Mouse (Mus musculus) olfactory bulb, adult 2 months (tissue): Measurements from ENCODE around the gene Nelfb. TPM values are rescaled to one million over a fixed set of nuclear protein-coding genes. Genes with fewer than 3 reads are reported as not detected.

Experiments used
- H3K27ac ChIP-seq: fragments of 200-500 bp; 2 replicates; pipeline ENCODE4 v1.5.1; 2012; ENCODE audit warnings: low read depth, low read length; ENCODE audit not compliant: insufficient read depth
- H3K4me1 ChIP-seq: fragments of 200-500 bp; 2 replicates; pipeline ENCODE4 v1.6.1; 2012; ENCODE audit warnings: low read length; ENCODE audit not compliant: control insufficient read depth, insufficient read depth
- H3K4me3 ChIP-seq: fragments of 200-500 bp; 2 replicates; pipeline ENCODE4 v1.5.1; 2012; ENCODE audit warnings: mild to moderate bottlenecking, low read depth, low read length, moderate library complexity; ENCODE audit not compliant: insufficient read depth
- CTCF ChIP-seq: fragments of 200-500 bp; IDR thresholded peaks from 2 replicates; pipeline ENCODE4 v1.5.1; 2012; ENCODE audit warnings: low read depth, mild to moderate bottlenecking, low read length, moderate library complexity; ENCODE audit not compliant: insufficient read depth
- POLR2A ChIP-seq: fragments of 200-500 bp; IDR thresholded peaks from 2 replicates; pipeline ENCODE4 v1.6.1; 2012; ENCODE audit warnings: mild to moderate bottlenecking, low read depth, low read length, moderate library complexity; ENCODE audit not compliant: insufficient read depth
- WGBS: fragments of 180-500 bp; shearing (Covaris S2); methylation state at CpG from one replicate; pipeline ENCODE4 v1.1.7; 2018; 5-methylcytosine and 5-hydroxymethylcytosine counted together
- polyA plus RNA-seq: library from polyadenylated mRNA; stranded (reverse); fragments of >200 nt; gene quantifications from 2 replicates; pipeline ENCODE4 v1.2.4, GENCODE M21; 2012; ENCODE audit warnings: low replicate concordance; ENCODE audit not compliant: missing spikeins, insufficient read depth, insufficient read length

The Nelfb gene
- polyA plus RNA-seq, 1 experiment, result not detected

DNA sequence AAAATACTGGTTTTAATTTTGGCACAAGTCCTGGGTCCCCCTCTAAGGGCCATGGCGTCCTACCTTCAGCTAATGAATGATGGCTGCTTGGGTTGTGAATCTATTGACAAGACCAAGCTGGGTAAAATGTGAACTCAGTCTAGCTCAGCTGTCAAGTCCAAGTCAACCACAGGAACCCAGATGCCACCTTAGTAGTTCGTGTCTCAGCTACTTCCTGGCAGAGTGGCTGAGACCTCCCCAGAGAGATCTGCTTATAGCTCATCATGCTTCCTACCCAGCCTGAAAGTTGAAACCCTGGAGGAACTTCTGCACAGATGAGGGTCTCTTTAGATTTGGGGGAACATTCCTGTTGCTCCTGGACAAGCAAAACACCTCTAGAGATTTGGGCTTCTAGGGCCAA lies 28.0 kb downstream of the Nelfb start:
- peaks cover 35% of the 10 kb centered on the region for H3K4me1 ChIP-seq
- WGBS, result 78% methylated on average over 2 of the region's 2 CpGs
- H3K27ac ChIP-seq, result no peak overlapping the region
- no peak overlapping the region for H3K4me3 ChIP-seq
- TF ChIP-seq POLR2A, result no peak

DNA sequence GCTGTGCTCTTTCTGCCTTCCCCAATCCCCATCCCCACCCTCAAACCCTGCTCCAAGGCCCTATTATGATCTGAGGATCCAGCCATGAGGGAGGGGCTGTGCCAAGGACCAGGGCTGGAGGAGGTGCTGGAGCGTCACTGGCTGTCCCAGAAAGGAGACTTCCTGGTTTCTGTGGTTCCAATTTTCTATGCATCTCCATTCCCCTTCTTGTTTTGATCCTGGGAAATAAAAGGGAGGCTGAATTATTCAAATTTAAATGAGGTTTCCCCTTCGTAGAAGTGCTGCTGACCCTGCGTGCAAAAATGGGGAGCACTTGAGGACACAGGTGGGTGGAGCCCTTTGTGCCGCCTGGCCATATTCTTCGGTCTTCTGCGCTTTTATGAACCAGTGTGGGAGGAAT lies 28.6 kb downstream of the Nelfb start:
- 40% methylated on average over 6 of the region's 6 CpGs for WGBS
- Histone ChIP-seq H3K27ac (no peak overlapping the region), H3K4me1 (peaks cover 40% of the 10 kb centered on the region), H3K4me3 (peak overlapping the region; percentile 6; the same call in 1 of the 2 replicates)
- TF ChIP-seq CTCF, result no peak
- no peak for TF ChIP-seq POLR2A

GRCm38 (mm10) chr2:25181891-25182397 lies 29.3 kb downstream of the Nelfb start:
- TF ChIP-seq POLR2A (no peak), CTCF (no peak)
- Histone ChIP-seq H3K4me1 (peaks cover 47% of the 10 kb centered on the region), H3K4me3 (peak overlapping the region; percentile 53), H3K27ac (no peak overlapping the region)
- 4% methylated on average over 17 of the region's 17 CpGs for WGBS

GRCm38 (mm10) chr2:25180973-25181890 lies 30.1 kb downstream of the Nelfb start:
- Histone ChIP-seq H3K27ac (no peak overlapping the region), H3K4me3 (peak overlapping the region; percentile 53), H3K4me1 (peaks cover 51% of the 10 kb centered on the region)
- WGBS, result under 1% methylated on average over 100 of the region's 100 CpGs
- no peak for TF ChIP-seq CTCF
- TF ChIP-seq POLR2A, result no peak

DNA sequence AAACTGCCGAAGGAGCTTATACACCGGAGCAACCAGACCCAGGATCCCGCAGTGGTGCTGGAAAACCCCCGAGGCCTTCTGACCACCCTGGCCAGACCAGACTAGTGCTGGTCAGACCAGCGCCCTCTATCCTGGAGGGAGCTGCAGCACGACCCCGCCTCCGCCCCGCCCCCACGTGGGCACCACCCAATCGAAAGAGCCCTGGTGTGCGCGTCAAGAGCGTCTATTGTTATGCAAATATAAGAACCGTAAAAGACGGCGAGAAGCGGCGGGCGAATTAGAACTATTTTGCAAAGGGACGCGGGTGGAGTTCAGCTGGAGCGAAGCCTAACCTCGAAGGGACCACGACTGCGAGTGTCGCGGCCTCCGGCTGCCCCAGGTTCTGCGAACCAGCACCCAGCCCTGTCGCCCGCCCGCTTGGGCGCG lies 30.8 kb downstream of the Nelfb start, which contains the start of gene Nrarp:
Gene Nrarp (plus strand): TSS at position 281 of the 426 bp plus-strand sequence.
- H3K4me3 ChIP-seq, result peak within 1 kb of the TSS; percentile 53
- under 1% methylated on average over 35 of the region's 35 CpGs for WGBS
- H3K27ac ChIP-seq, result peak within 1 kb of the TSS; percentile 35
- H3K4me1 ChIP-seq, result peaks cover 44% of the 10 kb centered on the region
- 0 out of 2 replicates have a peak, but pooled peaks have one; percentile 29 for TF ChIP-seq CTCF
- TF ChIP-seq POLR2A, result peak; percentile 45

DNA sequence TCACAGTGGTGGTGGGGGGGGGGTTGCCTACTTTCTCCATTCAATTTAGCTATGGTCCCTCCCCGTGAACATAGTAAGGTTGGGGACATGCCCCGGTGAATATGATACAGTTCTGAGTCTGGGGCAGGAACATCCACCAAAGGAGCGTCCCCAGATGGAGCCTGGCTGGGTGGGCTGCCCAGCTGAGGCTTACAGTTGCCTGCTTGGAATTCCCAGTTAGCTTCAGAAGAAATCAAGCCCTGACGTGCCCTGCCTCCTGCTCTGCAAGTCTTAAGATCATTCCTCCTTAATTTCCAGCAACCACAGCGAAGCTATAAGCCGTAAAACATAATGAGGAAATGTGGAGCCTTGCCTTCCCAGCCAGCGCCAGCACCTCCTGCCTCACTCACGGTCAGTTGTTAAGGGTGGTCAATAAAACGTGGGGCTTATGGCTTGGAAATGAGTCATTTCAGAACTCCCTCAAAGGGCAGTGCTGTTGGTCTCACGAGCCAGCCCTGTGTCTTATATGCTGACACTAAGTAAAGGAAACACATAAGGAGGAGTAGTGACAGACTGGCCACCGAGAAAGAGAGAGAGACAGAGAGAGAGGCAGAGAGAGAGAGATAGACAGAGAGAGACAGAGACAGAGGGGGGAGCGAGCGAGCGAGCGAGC lies 31.6 kb downstream of the Nelfb start:
- 26% methylated on average over 15 of the region's 15 CpGs for WGBS
- TF ChIP-seq POLR2A (no peak), CTCF (no peak)
- Histone ChIP-seq H3K4me1 (peaks cover 42% of the 10 kb centered on the region), H3K4me3 (peak overlapping the region; percentile 53), H3K27ac (peak overlapping the region; percentile 35)

DNA sequence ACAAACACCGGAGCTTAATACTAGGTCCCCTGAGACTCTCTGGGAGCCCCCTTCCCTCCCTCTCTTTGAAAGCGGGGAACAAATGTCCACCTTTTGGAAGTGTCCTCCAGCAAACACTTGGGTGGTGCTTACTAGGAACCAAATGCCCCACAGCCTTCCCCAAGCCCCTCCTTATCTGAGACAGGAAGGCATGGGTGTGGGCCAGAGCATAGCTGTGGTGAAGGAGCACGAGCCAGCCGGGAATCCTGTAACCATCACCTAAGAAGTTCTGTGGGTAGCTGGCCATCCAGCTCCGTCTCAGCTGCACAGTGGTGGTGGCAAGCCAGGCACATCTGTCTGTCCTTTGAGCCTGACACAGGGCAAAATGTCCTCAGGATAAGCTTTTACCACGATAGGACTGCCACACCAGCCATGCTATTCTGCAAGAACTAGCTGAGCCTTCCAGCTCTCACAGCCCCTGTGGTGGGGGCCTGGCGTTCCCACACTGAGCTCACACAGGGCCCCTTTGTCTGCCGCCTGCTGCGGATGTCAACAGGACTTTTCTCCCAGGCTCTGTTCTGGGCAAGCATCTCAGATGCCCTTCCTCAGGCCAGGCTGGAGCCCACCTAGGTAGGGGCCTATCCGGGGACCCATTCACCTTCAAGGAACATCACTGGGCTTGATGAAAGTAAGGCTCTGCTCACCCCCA lies 32.9 kb downstream of the Nelfb start:
- Histone ChIP-seq H3K4me3 (no peak overlapping the region), H3K4me1 (peaks cover 42% of the 10 kb centered on the region), H3K27ac (peak overlapping the region; percentile 69)
- WGBS, result 54% methylated on average over 10 of the region's 10 CpGs
- TF ChIP-seq POLR2A (no peak), CTCF (no peak)

GRCm38 (mm10) chr2:25177685-25178084 lies 33.6 kb downstream of the Nelfb start:
- H3K4me1 ChIP-seq, result peaks cover 42% of the 10 kb centered on the region
- H3K4me3 ChIP-seq, result no peak overlapping the region
- WGBS, result 28% methylated on average over 6 of the region's 6 CpGs
- peak overlapping the region; percentile 88 for H3K27ac ChIP-seq
- TF ChIP-seq CTCF, result no peak

DNA sequence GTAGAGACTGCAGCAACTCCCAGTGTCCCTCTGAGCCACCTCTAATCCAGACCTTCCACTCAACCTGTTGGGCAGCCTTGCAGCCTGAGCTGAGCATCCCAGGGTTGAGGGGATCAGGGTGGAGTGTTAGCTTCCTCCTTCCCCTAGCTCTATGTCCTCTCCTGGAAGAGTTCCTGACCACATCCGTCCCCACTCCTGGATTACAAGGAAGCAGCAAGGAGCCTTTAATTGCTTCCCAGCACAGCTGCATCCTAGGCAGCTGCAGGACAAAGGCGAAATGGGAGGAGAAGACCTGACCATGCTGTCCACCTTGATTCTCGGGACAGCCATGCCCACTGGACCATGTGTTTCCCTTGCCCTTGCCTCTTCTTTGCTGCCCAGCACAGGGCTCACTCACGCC lies 34.2 kb downstream of the Nelfb start:
- 54% methylated on average over 4 of the region's 4 CpGs for WGBS
- H3K27ac ChIP-seq, result peak overlapping the region; percentile 88
- TF ChIP-seq POLR2A (no peak), CTCF (no peak)
- peaks cover 42% of the 10 kb centered on the region for H3K4me1 ChIP-seq
- no peak overlapping the region for H3K4me3 ChIP-seq
